Mouse (Mus musculus) granulocyte monocyte progenitor cell, adult 5-6 weeks (primary cell): ENCODE measurements around the gene Coil. TPM values are rescaled to one million over a fixed set of nuclear protein-coding genes. Genes with fewer than 3 reads are reported as not detected.

Experiments used
- ATAC-seq: replicated peaks from 2 replicates; pipeline ENCODE4 v1.8.0; 2016; ENCODE audit warnings: mild to moderate bottlenecking, moderate TSS enrichment, inconsistent platforms; ENCODE audit not compliant: poor library complexity, severe bottlenecking
- total RNA-seq, 2 experiments: library from RNA; stranded (forward) in 1 of 2; stranded (reverse) in 1 of 2; fragments of 200-712, 200-1000 nt in 1 of 2; fragments of >200 nt in 1 of 2; fragmentation: Nextera tagmentation in 1 of 2; gene quantifications; 2 replicates each; pipeline ENCODE4 v1.2.3; 2014 to 2017

Gene Coil
- total RNA-seq (2014; fragmentation: Nextera tagmentation) (9.1 and 16.2 TPM in 2 replicates), total RNA-seq (2017) (8.4 and 17.7 TPM in 2 replicates)

GRCm38 (mm10) chr11:88970202-88970732, at the start of gene Coil:
Gene Coil, plus strand, starts transcription at chr11:88970252.
- ATAC-seq = no peak

- no peak for ATAC-seq
Observed at GRCm38 (mm10) chr11:88926566-88926965, 43.5 kb upstream of the Coil start.

GRCm38 (mm10) chr11:88931692-88932530, 38.1 kb upstream of the Coil start:
- no peak for ATAC-seq

GRCm38 (mm10) chr11:88933030-88933429, 37.0 kb upstream of the Coil start:
- ATAC-seq = no peak

GRCm38 (mm10) chr11:88934089-88935000, 35.7 kb upstream of the Coil start:
- ATAC-seq = no peak

GRCm38 (mm10) chr11:88937886-88938285, 32.2 kb upstream of the Coil start:
- no peak for ATAC-seq

GRCm38 (mm10) chr11:88938770-88939169, 31.3 kb upstream of the Coil start:
- ATAC-seq = no peak

- no peak for ATAC-seq
Observed at GRCm38 (mm10) chr11:88939634-88940033, 30.4 kb upstream of the Coil start.

- no peak for ATAC-seq
Observed at GRCm38 (mm10) chr11:88941489-88941888, 28.6 kb upstream of the Coil start.

GRCm38 (mm10) chr11:88945971-88946585, 24.0 kb upstream of the Coil start:
- peak; percentile 66 for ATAC-seq

- no peak for ATAC-seq
Observed at GRCm38 (mm10) chr11:88948896-88949295, 21.2 kb upstream of the Coil start.

- ATAC-seq = peak; percentile 49
Observed at GRCm38 (mm10) chr11:88949802-88950639, 20.0 kb upstream of the Coil start.

- no peak for ATAC-seq
Observed at GRCm38 (mm10) chr11:88950640-88951250, 19.3 kb upstream of the Coil start.

- ATAC-seq = no peak
Observed at GRCm38 (mm10) chr11:88951576-88951975, 18.5 kb upstream of the Coil start.

GRCm38 (mm10) chr11:88952117-88952516, 17.9 kb upstream of the Coil start:
- ATAC-seq = no peak

GRCm38 (mm10) chr11:88953582-88953981, 16.5 kb upstream of the Coil start:
- ATAC-seq = no peak

GRCm38 (mm10) chr11:88954803-88955202, 15.2 kb upstream of the Coil start:
- peak; percentile 55 for ATAC-seq

- ATAC-seq = peak; percentile 99
Observed at GRCm38 (mm10) chr11:88955217-88955969, 14.7 kb upstream of the Coil start, which contains the start of gene Scpep1. Gene Scpep1, minus strand, starts transcription at chr11:88955465.
